Mouse (Mus musculus) cerebellum, adult 2 months (tissue): ENCODE results near the gene Larp6. TPM values are rescaled to one million over a fixed set of nuclear protein-coding genes. Genes with fewer than 3 reads are reported as not detected.

Experiments
- DNase-seq, 2 experiments: peaks; one replicate each; pipeline ENCODE4 v3.0.0; 2021
- H3K27ac ChIP-seq: fragments of 200-500 bp; 2 replicates; pipeline ENCODE4 v1.5.1; 2012; ENCODE audit warnings: low read length, control low read depth, inconsistent platforms; ENCODE audit not compliant: insufficient read depth
- H3K27me3 ChIP-seq: fragments of 200-500 bp; 2 replicates; pipeline ENCODE4 v1.6.1; 2012; ENCODE audit warnings: inconsistent platforms, mild to moderate bottlenecking, low read length, moderate library complexity; ENCODE audit not compliant: control insufficient read depth, insufficient read depth
- H3K4me1 ChIP-seq: fragments of 200-500 bp; 2 replicates; pipeline ENCODE4 v1.6.1; 2011; ENCODE audit warnings: low read length; ENCODE audit not compliant: control insufficient read depth, insufficient read depth
- H3K4me3 ChIP-seq: fragments of 200-500 bp; replicated peaks from 2 replicates; pipeline ENCODE3; 2011; ENCODE audit warnings: mild to moderate bottlenecking, low read depth, low read length, control low read depth; ENCODE audit not compliant: insufficient read depth
- CTCF ChIP-seq: fragments of 200-500 bp; IDR thresholded peaks from 2 replicates; pipeline ENCODE4 v1.5.1; 2011; ENCODE audit warnings: low read depth, mild to moderate bottlenecking, control low read depth, low read length, moderate library complexity, borderline replicate concordance; ENCODE audit not compliant: insufficient read depth
- POLR2A ChIP-seq: fragments of 200-500 bp; IDR thresholded peaks from 2 replicates; pipeline ENCODE4 v1.6.1; 2011; ENCODE audit warnings: low read length, control low read depth, borderline replicate concordance; ENCODE audit not compliant: insufficient read depth
- WGBS: fragments of 180-500 bp; shearing (Covaris S2); methylation state at CpG from one replicate; pipeline ENCODE4 v1.1.7; 2018; 5-methylcytosine and 5-hydroxymethylcytosine counted together
- polyA plus RNA-seq: library from polyadenylated mRNA; depleted of rRNA; stranded (reverse); fragments of >200 nt; gene quantifications from 2 replicates; pipeline ENCODE4 v1.2.3, GENCODE M21; 2012; rRNA removed

Gene Larp6
- polyA plus RNA-seq, 1 experiment: 46.0 TPM

DNA sequence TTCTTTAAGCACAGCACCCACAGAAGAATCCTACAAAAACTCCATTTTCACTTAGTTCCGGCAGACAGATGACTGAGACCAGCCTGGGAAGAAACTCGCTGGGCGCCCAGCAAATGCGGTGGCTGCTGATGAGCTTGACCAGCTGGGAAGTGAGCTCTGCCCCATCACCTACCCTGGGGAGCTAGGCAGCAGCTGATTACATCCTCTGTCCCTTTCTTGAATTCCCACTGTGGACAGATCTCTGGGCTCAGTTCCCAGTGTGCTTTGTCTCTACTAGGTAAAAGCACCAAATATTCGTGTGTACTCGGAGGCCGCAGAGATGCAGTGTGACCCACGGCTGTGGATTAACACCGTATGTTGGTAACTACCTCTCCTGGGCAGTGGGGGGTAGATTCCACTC lies 55.6 kb downstream of the Larp6 start:
- no peak for DNase-seq
- Histone ChIP-seq H3K4me3 (no peak overlapping the region), H3K27ac (no peak overlapping the region), H3K4me1 (no peaks in the 10 kb centered on the region), H3K27me3 (no peaks in the 10 kb centered on the region)
- no peak for TF ChIP-seq POLR2A
- no peak for TF ChIP-seq CTCF
- 7% methylated on average over 9 of the region's 9 CpGs for WGBS

DNA sequence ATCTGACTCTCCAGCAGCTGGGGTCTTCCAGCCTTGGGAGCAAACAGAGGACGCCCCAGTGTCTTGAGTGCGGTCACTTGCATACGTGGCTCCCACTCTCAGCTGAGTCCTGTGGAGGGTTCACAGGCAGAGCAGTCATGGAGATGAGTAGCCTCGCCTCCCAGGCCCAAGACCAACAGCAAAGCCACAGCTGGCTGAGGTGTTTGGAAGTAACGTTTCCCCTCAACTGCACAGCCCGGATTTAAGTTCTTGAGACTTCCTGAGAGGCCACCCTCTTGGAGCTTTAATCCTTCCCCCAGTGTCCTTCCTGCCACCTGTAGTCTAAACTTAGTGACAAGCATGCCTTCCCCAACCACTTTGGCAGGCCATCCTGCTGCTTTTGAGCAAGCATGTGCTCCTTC lies 56.9 kb downstream of the Larp6 start:
- no peak for DNase-seq
- Histone ChIP-seq H3K4me1 (no peaks in the 10 kb centered on the region), H3K4me3 (no peak overlapping the region), H3K27ac (no peak overlapping the region), H3K27me3 (no peaks in the 10 kb centered on the region)
- 78% methylated on average over 6 of the region's 6 CpGs for WGBS
- TF ChIP-seq POLR2A (no peak), CTCF (no peak)

DNA sequence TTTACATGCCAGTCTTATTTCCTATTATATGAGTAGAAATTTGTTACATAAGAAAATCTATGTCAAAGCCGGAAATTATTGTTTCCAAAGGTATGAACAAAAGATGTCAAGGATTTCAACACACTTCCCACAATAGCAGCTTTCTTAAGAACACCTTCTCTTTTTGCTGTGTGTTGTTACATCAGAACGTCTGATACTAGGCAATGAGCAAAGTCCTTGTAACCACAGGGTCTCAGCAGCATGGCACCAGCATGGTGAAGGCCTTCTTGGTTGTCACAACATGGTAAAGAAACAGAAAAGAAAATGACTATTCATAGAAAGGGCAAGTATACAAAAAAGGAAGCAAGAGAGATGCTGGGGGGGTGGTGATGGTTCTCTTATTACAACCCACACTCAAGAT lies 60.9 kb downstream of the Larp6 start:
- Histone ChIP-seq H3K27ac (no peak overlapping the region), H3K27me3 (no peaks in the 10 kb centered on the region), H3K4me3 (no peak overlapping the region), H3K4me1 (no peaks in the 10 kb centered on the region)
- no peak for DNase-seq
- no peak for TF ChIP-seq CTCF
- TF ChIP-seq POLR2A: no peak
- 88% methylated on average over 2 of the region's 2 CpGs for WGBS

DNA sequence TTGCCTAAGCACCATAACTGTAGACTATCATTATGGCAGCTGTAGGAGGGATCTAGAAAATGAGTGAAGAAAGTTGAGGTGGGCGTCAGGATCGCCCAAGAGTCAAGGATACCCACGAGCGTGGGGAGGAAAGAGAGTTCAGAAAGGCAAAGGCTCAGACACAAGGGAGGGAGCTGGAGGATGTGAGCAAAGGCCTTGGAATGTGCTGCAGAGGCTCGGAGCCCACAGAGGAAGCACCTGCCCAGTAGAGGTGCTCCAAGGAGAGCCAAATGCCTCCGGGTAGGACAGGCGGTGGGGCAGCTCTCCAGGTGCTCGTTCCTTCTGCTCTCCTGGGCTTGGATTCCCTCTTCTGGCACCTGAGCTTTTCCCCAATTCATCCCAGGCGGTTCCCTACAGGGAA lies 64.1 kb downstream of the Larp6 start:
- 67% methylated on average over 9 of the region's 9 CpGs for WGBS
- TF ChIP-seq CTCF: no peak
- TF ChIP-seq POLR2A: no peak
- no peaks in the 10 kb centered on the region for H3K27me3 ChIP-seq
- no peak overlapping the region for H3K4me3 ChIP-seq
- peak in 1 of 2 experiments; percentile 15 for DNase-seq
- no peaks in the 10 kb centered on the region for H3K4me1 ChIP-seq
- H3K27ac ChIP-seq: no peak overlapping the region

DNA sequence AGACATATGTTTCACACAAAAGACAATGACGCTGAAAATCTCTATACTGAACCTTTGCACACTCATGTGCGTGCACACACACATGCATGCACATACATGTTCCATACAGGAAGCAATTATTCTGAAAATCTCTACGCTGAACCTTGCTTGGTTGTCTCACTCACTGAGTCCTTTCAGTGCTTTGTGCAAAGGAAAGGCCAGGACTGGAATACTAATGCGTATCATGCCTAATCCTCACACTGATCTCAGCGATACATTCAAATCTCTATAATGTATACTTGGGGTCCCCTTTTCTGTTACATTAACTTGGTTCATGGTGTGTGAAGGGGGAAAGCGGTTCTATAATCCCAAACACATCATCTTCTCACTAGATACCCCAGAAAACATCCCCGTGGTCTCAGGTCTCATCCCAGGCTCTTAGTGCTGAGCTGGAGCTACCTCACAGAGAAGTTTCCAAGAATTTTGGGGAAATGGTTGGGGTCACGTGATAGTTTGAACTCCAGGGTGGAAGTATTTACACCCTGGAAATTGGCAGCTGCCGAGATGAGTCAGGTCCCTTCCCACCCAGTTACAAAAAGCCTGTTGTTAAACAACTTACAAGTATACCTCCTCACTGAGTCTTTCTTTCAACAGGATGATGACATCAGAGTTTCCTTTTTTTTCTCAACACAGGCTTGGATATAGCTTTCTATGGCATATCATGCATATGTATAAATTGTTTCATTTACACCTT lies 69.4 kb downstream of the Larp6 start:
- H3K27ac ChIP-seq: no peak overlapping the region
- TF ChIP-seq POLR2A (no peak), CTCF (no peak)
- H3K4me1 ChIP-seq: no peaks in the 10 kb centered on the region
- no peaks in the 10 kb centered on the region for H3K27me3 ChIP-seq
- H3K4me3 ChIP-seq: no peak overlapping the region
- WGBS: 85% methylated on average over 9 of the region's 9 CpGs
- no peak for DNase-seq

DNA sequence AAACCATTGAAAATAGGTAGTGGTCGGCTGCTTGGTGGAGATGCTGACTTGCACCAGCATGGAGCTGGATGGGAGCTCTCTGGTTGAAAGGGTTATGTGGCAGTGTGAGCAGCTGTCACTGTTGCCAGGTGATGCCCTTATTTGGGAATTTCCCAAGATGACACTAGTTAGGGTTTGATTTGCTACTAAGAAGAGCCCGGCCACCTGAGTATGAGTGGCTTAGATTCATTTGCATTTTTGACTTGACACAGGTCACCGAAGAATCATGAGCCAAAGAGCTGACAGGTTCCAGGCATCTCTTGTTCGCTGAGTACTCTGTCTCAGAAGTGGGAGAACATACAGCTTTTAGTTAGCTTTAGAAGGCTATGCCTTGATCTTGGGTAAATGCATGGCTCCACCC lies 72.3 kb downstream of the Larp6 start:
- Histone ChIP-seq H3K27me3 (no peaks in the 10 kb centered on the region), H3K4me3 (no peak overlapping the region), H3K27ac (no peak overlapping the region), H3K4me1 (no peaks in the 10 kb centered on the region)
- TF ChIP-seq CTCF (no peak), POLR2A (no peak)
- DNase-seq: no peak
- whole genome bisulfite sequencing: 38% methylated on average over 4 of the region's 4 CpGs

DNA sequence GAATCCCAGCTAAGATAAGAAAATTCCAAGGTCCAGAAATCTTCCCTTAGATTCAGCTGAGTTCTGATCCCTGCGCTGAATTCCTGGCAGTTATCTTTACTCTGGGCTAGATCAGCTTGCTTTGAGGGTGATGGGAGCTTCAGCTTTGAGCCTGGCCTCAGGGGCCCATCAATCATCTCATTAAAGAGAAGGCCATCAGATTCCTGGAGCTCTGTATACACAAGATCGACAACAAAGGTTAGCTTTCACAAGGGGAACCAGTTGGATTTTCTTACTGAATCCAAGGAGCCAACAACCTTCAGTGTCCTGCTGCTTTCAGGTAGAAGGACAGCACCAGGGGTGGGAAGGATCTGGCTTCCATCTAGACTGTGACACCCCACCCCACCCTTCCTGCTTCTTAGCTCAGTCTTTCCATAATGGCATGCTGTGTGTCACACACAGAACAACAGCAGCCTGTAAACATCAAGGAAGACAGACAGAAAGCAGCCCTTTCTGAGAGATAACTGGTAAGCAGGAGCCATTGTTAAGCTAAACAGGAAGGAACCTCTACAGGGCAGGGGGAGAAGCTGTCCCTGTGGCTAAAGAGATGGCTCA lies 74.8 kb downstream of the Larp6 start:
- H3K4me1 ChIP-seq: no peaks in the 10 kb centered on the region
- H3K27ac ChIP-seq: no peak overlapping the region
- H3K27me3 ChIP-seq: no peaks in the 10 kb centered on the region; the same call in 1 of the 2 replicates
- no peak overlapping the region for H3K4me3 ChIP-seq
- TF ChIP-seq CTCF (no peak), POLR2A (no peak)
- 46% methylated on average over 2 of the region's 2 CpGs for WGBS
- DNase-seq: no peak

Other genes with a start within 250 kb of the Larp6 start
- 2.4 and 2.7 TPM in 2 replicates for gene Thsd4, start 190.9 kb upstream of the Larp6 start, polyA plus RNA-seq
- gene Lrrc49, start 24.8 kb upstream of the Larp6 start, polyA plus RNA-seq: 146 and 163 TPM in 2 replicates
- gene Uaca, start 81.6 kb downstream of the Larp6 start, polyA plus RNA-seq: 6.7 TPM in 2 replicates